Mouse (Mus musculus): ENCODE results near the gene Zfp385a. TPM values are rescaled to one million over a fixed set of nuclear protein-coding genes. Genes with fewer than 3 reads are reported as not detected.

Gene Zfp385a
- polyA plus RNA-seq, 1 experiment from 2014 or later: 27.5 TPM

GRCm38 (mm10) chr15:103358278-103359121 lies 18.6 kb upstream of the Zfp385a start:
- DNase-seq (ENCODE audit: low spot score): no peak
- WGBS: 40% methylated on average over 4 of the region's 4 CpGs

GRCm38 (mm10) chr15:103357817-103358216 lies 17.9 kb upstream of the Zfp385a start:
- Histone ChIP-seq H3K9me3 (ENCODE audit: control insufficient read depth, low read length) (no peaks in the 10 kb centered on the region), H3K9ac (ENCODE audit: low read length) (no peak overlapping the region), H3K4me1 (ENCODE audit: control insufficient read depth, insufficient read depth, low read length) (peaks cover 3% of the 10 kb centered on the region; the same call in 1 of the 2 replicates), H3K4me2 (ENCODE audit: low read depth) (no peak overlapping the region), H3K4me3 (ENCODE audit: low read depth, low read length) (no peak overlapping the region), H3K27ac (ENCODE audit: low read depth, low read length) (no peak overlapping the region), H3K36me3 (ENCODE audit: control insufficient read depth, insufficient read depth, low read length) (0 out of 2 replicates have a peak, but pooled peaks cover 3% of the 10 kb centered on the region), H3K27me3 (ENCODE audit: control insufficient read depth, insufficient read depth, low read length) (no peaks in the 10 kb centered on the region)
- ATAC-seq (ENCODE audit: insufficient read depth, low FRiP score, low TSS enrichment) (no peak), DNase-seq (ENCODE audit: low spot score) (no peak)
- WGBS: 86% methylated on average over 4 of the region's 4 CpGs

More at GRCm38 (mm10) chr15:103358278-103359121, 18.6 kb upstream of the Zfp385a start:
- Histone ChIP-seq H3K9me3 (ENCODE audit: control insufficient read depth, low read length) (no peaks in the 10 kb centered on the region), H3K4me2 (ENCODE audit: low read depth) (no peak overlapping the region), H3K27me3 (ENCODE audit: control insufficient read depth, insufficient read depth, low read length) (no peaks in the 10 kb centered on the region), H3K27ac (ENCODE audit: low read depth, low read length) (no peak overlapping the region), H3K36me3 (ENCODE audit: control insufficient read depth, insufficient read depth, low read length) (0 out of 2 replicates have a peak, but pooled peaks cover 3% of the 10 kb centered on the region), H3K4me3 (ENCODE audit: low read depth, low read length) (no peak overlapping the region), H3K4me1 (ENCODE audit: control insufficient read depth, insufficient read depth, low read length) (peaks cover 3% of the 10 kb centered on the region; the same call in 1 of the 2 replicates), H3K9ac (ENCODE audit: low read length) (peak overlapping the region; percentile 22; the same call in 1 of the 2 replicates)
- no peak for ATAC-seq (ENCODE audit: insufficient read depth, low FRiP score, low TSS enrichment)

- ATAC-seq (ENCODE audit: insufficient read depth, low FRiP score, low TSS enrichment): no peak
- H3K4me3 ChIP-seq (ENCODE audit: low read depth, low read length): no peak overlapping the region
- WGBS: 73% methylated on average over 4 of the region's 4 CpGs
These were observed 16.2 kb upstream of the Zfp385a start for GRCm38 (mm10) chr15:103356130-103356529.

GRCm38 (mm10) chr15:103355420-103355819 lies 15.5 kb upstream of the Zfp385a start:
- Histone ChIP-seq H3K4me3 (ENCODE audit: low read depth, low read length) (no peak overlapping the region), H3K4me1 (ENCODE audit: control insufficient read depth, insufficient read depth, low read length) (peaks cover 3% of the 10 kb centered on the region; the same call in 1 of the 2 replicates), H3K4me2 (ENCODE audit: low read depth) (no peak overlapping the region), H3K27me3 (ENCODE audit: control insufficient read depth, insufficient read depth, low read length) (no peaks in the 10 kb centered on the region), H3K9ac (ENCODE audit: low read length) (no peak overlapping the region), H3K9me3 (ENCODE audit: control insufficient read depth, low read length) (no peaks in the 10 kb centered on the region), H3K36me3 (ENCODE audit: control insufficient read depth, insufficient read depth, low read length) (peaks cover 7% of the 10 kb centered on the region; the same call in 1 of the 2 replicates), H3K27ac (ENCODE audit: low read depth, low read length) (no peak overlapping the region)
- DNase-seq (ENCODE audit: low spot score) (no peak), ATAC-seq (ENCODE audit: insufficient read depth, low FRiP score, low TSS enrichment) (no peak)
- 85% methylated on average over 4 of the region's 4 CpGs for WGBS

More at GRCm38 (mm10) chr15:103356130-103356529, 16.2 kb upstream of the Zfp385a start:
- DNase-seq (ENCODE audit: low spot score): no peak
- Histone ChIP-seq H3K4me1 (ENCODE audit: control insufficient read depth, insufficient read depth, low read length) (peaks cover 3% of the 10 kb centered on the region; the same call in 1 of the 2 replicates), H3K9ac (ENCODE audit: low read length) (no peak overlapping the region), H3K36me3 (ENCODE audit: control insufficient read depth, insufficient read depth, low read length) (peaks cover 5% of the 10 kb centered on the region; the same call in 1 of the 2 replicates), H3K4me2 (ENCODE audit: low read depth) (no peak overlapping the region), H3K27ac (ENCODE audit: low read depth, low read length) (no peak overlapping the region), H3K27me3 (ENCODE audit: control insufficient read depth, insufficient read depth, low read length) (no peaks in the 10 kb centered on the region), H3K9me3 (ENCODE audit: control insufficient read depth, low read length) (no peaks in the 10 kb centered on the region)

GRCm38 (mm10) chr15:103354690-103355089 lies 14.8 kb upstream of the Zfp385a start:
- H3K36me3 ChIP-seq (ENCODE audit: control insufficient read depth, insufficient read depth, low read length): peaks cover 7% of the 10 kb centered on the region; the same call in 1 of the 2 replicates
- no peaks in the 10 kb centered on the region for H3K9me3 ChIP-seq (ENCODE audit: control insufficient read depth, low read length)
- 97% methylated on average over 2 of the region's 2 CpGs for WGBS
- H3K27me3 ChIP-seq (ENCODE audit: control insufficient read depth, insufficient read depth, low read length): no peaks in the 10 kb centered on the region
- H3K9ac ChIP-seq (ENCODE audit: low read length): no peak overlapping the region
- DNase-seq (ENCODE audit: low spot score) (no peak), ATAC-seq (ENCODE audit: insufficient read depth, low FRiP score, low TSS enrichment) (no peak)
- H3K4me3 ChIP-seq (ENCODE audit: low read depth, low read length): no peak overlapping the region
- H3K4me1 ChIP-seq (ENCODE audit: control insufficient read depth, insufficient read depth, low read length): peaks cover 3% of the 10 kb centered on the region; the same call in 1 of the 2 replicates
- H3K27ac ChIP-seq (ENCODE audit: low read depth, low read length): no peak overlapping the region
- no peak overlapping the region for H3K4me2 ChIP-seq (ENCODE audit: low read depth)

GRCm38 (mm10) chr15:103353511-103354256 lies 13.8 kb upstream of the Zfp385a start:
- DNase-seq (ENCODE audit: low spot score): no peak
- H3K4me3 ChIP-seq (ENCODE audit: low read depth, low read length): no peak overlapping the region
- ATAC-seq (ENCODE audit: insufficient read depth, low FRiP score, low TSS enrichment): no peak
- H3K36me3 ChIP-seq (ENCODE audit: control insufficient read depth, insufficient read depth, low read length): peaks cover 7% of the 10 kb centered on the region; the same call in 1 of the 2 replicates
- H3K27ac ChIP-seq (ENCODE audit: low read depth, low read length): no peak overlapping the region
- H3K4me1 ChIP-seq (ENCODE audit: control insufficient read depth, insufficient read depth, low read length): peaks cover 3% of the 10 kb centered on the region; the same call in 1 of the 2 replicates
- no peaks in the 10 kb centered on the region for H3K27me3 ChIP-seq (ENCODE audit: control insufficient read depth, insufficient read depth, low read length)
- no peak overlapping the region for H3K4me2 ChIP-seq (ENCODE audit: low read depth)
- 91% methylated on average over 11 of the region's 11 CpGs for WGBS
- H3K9ac ChIP-seq (ENCODE audit: low read length): no peak overlapping the region
- no peaks in the 10 kb centered on the region for H3K9me3 ChIP-seq (ENCODE audit: control insufficient read depth, low read length)

GRCm38 (mm10) chr15:103352856-103353255 lies 13.0 kb upstream of the Zfp385a start:
- H3K36me3 ChIP-seq (ENCODE audit: control insufficient read depth, insufficient read depth, low read length): peaks cover 7% of the 10 kb centered on the region
- WGBS: 48% methylated on average over 4 of the region's 4 CpGs
- ATAC-seq (ENCODE audit: insufficient read depth, low FRiP score, low TSS enrichment): peak; percentile 33; the same call in 1 of the 2 replicates

GRCm38 (mm10) chr15:103347275-103347684 lies 7.4 kb upstream of the Zfp385a start:
- Histone ChIP-seq H3K9me3 (ENCODE audit: control insufficient read depth, low read length) (no peaks in the 10 kb centered on the region), H3K27ac (ENCODE audit: low read depth, low read length) (no peak overlapping the region), H3K36me3 (ENCODE audit: control insufficient read depth, insufficient read depth, low read length) (peaks cover 9% of the 10 kb centered on the region), H3K9ac (ENCODE audit: low read length) (no peak overlapping the region), H3K4me3 (ENCODE audit: low read depth, low read length) (no peak overlapping the region), H3K4me1 (ENCODE audit: control insufficient read depth, insufficient read depth, low read length) (no peaks in the 10 kb centered on the region), H3K4me2 (ENCODE audit: low read depth) (no peak overlapping the region), H3K27me3 (ENCODE audit: control insufficient read depth, insufficient read depth, low read length) (no peaks in the 10 kb centered on the region)
- ATAC-seq (ENCODE audit: insufficient read depth, low FRiP score, low TSS enrichment) (no peak), DNase-seq (ENCODE audit: low spot score) (peak; percentile 63)
- WGBS: 13% methylated on average over 2 of the region's 2 CpGs

More at GRCm38 (mm10) chr15:103352856-103353255, 13.0 kb upstream of the Zfp385a start:
- Histone ChIP-seq H3K4me1 (ENCODE audit: control insufficient read depth, insufficient read depth, low read length) (no peaks in the 10 kb centered on the region), H3K4me3 (ENCODE audit: low read depth, low read length) (no peak overlapping the region), H3K4me2 (ENCODE audit: low read depth) (no peak overlapping the region), H3K9me3 (ENCODE audit: control insufficient read depth, low read length) (no peaks in the 10 kb centered on the region), H3K27me3 (ENCODE audit: control insufficient read depth, insufficient read depth, low read length) (no peaks in the 10 kb centered on the region), H3K9ac (ENCODE audit: low read length) (no peak overlapping the region), H3K27ac (ENCODE audit: low read depth, low read length) (no peak overlapping the region)
- peak; percentile 63 for DNase-seq (ENCODE audit: low spot score)

All from neural tube, embryonic 11.5 days (tissue).